Mouse (Mus musculus) heart, adult 11 months (tissue): ENCODE data around the gene Xrcc6.

Experiments used
- DNase-seq: peaks from one replicate; pipeline ENCODE4 v3.0.0; 2022

Xrcc6 gene

GRCm38 (mm10) chr15:82086131-82086530 is 98.5 kb downstream of the Xrcc6 start:
- DNase-seq: peak; percentile 80

GRCm38 (mm10) chr15:82087266-82087665 is 99.6 kb downstream of the Xrcc6 start:
- no peak for DNase-seq
